Mouse (Mus musculus) gastrocnemius, postnatal 36 days (tissue): Measurements from ENCODE around the gene Slc24a1. TPM values are rescaled to one million over a fixed set of nuclear protein-coding genes. Genes with fewer than 3 reads are reported as not detected.
A peak's percentile ranks its signal among the peaks of the same experiment; 100 is the strongest.

Experiments
- DNase-seq, 2 experiments: peaks; one replicate each; pipeline ENCODE4 v3.0.0; 2022
- intact Hi-C: fragments of 180-260 bp; cut with DNase I; formaldehyde crosslinking; loops from one replicate; pipeline ENCODE4 v1.15.1; 2025
- total RNA-seq, 2 experiments: library from RNA; stranded (reverse); gene quantifications; 2 replicates each; pipeline ENCODE4 v1.2.3; 2021

Gene Slc24a1
- total RNA-seq, 2 experiments from 2014 or later = 0.05 TPM; not detected in 1

DNA sequence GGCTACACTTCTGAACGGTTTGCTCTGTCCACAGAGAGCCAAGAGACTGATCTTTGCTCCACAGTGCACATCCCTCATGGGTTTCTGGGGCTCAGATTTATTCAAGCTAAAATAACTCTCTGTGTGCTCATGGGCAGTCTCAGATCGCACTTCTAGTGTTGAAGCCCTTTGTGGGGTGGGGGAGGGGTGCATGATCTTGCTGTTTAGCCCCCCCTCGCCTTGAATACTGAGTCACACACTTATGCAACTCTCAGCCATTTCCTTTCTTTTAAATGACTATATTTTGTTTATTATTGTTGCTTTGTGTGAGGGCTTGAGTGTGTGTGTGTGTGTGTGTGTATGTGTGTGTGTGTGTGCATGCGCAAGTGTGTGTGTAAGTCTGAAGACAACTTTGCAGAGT lies 12.1 kb downstream of the Slc24a1 start:
- no peak for DNase-seq
- intact Hi-C loops = loop anchor here (5.0 kb wide), 1 partner anchor 162 kb away; no protein-coding TSS in a partner anchor

- intact Hi-C loops = loop anchor here (5.0 kb wide), 1 partner anchor 161 kb away; no protein-coding TSS in a partner anchor
These were observed 12.9 kb downstream of the Slc24a1 start for GRCm38 (mm10) chr9:64938535-64938934.

GRCm38 (mm10) chr9:64937491-64937890 lies 13.9 kb downstream of the Slc24a1 start:
- intact Hi-C loops = loop anchor here (5.0 kb wide), 1 partner anchor 160 kb away; no protein-coding TSS in a partner anchor
- DNase-seq = no peak

More at GRCm38 (mm10) chr9:64938535-64938934, 12.9 kb downstream of the Slc24a1 start:
- no peak for DNase-seq

- peak in 1 of 2 experiments; percentile 27 for DNase-seq
- intact Hi-C loops = loop anchor here (5.0 kb wide), 1 partner anchor 159 kb away; no protein-coding TSS in a partner anchor
These were observed 14.9 kb downstream of the Slc24a1 start for GRCm38 (mm10) chr9:64936508-64936907.

GRCm38 (mm10) chr9:64934015-64934754 lies 17.2 kb downstream of the Slc24a1 start:
- peak; percentile 21 to 31 for DNase-seq
- intact Hi-C loops = no loop called here

- intact Hi-C loops = no loop called here
- DNase-seq = no peak
These were observed 19.4 kb downstream of the Slc24a1 start for GRCm38 (mm10) chr9:64931751-64932610.

DNA sequence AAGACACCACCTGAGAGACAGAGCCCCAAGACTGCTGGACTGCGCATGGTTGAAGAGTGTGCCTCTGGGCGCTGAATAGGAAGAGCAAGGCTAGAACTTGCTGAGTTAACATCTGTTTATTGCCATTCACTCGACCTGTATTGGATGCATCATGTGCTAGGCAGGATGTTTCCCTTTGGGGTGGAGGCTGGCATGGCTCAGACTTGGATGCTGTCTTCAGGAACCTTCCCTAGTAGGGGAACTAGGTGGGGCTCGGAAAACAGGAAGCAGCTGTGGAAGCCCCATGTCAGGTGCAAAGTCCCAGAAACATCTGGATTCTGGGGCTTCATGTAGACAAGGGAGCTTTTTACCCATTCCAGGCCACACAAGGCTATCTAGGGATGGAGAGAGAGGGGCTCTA lies 21.2 kb downstream of the Slc24a1 start:
- intact Hi-C loops = no loop called here
- DNase-seq = no peak

DNA sequence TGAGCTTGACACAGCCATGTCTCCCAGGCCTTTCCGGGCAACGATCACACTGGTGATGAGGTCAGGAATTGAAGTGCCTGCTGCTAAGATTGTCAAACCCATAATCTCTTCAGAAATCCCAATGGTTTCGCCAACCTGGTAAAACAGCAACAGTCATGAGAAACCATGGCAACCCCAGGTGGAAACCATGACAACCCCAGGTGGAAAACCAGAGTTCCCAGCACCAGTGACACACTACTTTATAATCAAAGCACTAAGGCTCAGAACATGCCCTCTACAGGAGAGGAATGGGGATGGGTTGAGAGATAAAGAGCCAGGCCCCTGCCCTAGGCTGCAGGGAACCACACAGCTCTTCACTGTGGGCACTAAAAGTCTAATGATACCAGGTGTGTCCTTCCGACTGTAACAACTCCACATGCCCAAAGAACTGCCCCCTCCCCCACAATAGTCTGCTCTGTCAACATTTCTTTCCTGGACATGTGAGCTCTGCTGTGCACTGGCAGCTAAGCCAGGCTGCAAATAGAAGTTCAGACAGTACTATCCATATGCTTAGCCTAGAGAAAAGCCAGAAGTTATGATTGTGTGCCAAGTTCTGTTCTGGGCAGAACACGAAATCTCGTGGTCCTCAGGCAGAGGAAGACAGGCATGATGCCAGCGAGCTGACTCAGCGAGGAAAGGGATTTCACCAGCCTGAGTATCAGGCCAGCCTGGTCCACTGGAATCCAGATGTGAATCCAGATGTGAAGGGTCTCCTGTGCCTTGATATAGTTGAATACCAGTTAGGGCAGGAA lies 25.0 kb downstream of the Slc24a1 start:
- intact Hi-C loops = no loop called here
- peak in 1 of 2 experiments; percentile 17 for DNase-seq

GRCm38 (mm10) chr9:64925771-64926170 lies 25.6 kb downstream of the Slc24a1 start:
- DNase-seq = no peak
- intact Hi-C loops = no loop called here

DNA sequence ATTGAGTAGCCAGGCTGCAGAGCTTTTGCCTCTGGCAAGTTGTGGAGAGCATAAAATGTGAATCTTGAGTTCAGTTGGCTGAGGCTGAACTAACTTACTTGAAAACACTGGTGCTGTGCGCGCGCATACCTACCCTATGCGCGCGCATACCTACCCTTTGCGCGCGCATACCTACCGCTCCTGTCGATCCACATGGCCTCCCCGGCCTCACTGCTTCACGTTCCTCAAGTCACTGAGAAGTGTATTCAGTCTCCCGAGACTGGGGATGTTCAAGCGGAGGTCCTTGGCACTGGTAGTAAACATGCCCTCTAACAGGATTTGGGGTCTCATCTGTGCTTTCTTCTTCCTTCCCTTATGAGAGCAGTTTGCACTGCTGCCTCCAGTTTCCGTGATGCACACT lies 32.8 kb downstream of the Slc24a1 start:
- intact Hi-C loops = no loop called here
- DNase-seq = no peak

- no peak for DNase-seq
- intact Hi-C loops = no loop called here
These were observed 36.8 kb downstream of the Slc24a1 start for GRCm38 (mm10) chr9:64914629-64915028.

GRCm38 (mm10) chr9:64913973-64914372 lies 37.4 kb downstream of the Slc24a1 start:
- intact Hi-C loops = no loop called here
- DNase-seq = no peak

GRCm38 (mm10) chr9:64913406-64913805 lies 38.0 kb downstream of the Slc24a1 start:
- intact Hi-C loops = no loop called here
- DNase-seq = no peak

DNA sequence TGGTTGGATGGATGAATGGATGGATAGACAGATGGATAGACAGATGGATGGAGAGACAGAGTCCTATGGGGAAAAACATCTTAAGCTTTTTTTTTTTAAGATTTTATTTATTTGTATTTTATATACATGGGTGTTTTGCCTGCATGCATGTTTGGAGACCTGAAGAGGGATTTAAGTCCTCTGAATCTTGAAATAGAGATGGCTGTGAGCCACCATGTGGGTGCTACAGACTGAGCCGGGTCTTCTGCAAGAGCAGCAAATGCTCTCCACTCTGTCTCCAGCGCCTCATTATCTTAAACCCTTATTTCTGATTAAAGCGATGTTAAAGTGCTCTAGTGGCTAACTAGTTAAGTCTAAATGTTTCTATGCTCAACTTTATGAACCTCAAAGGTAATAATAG lies 44.0 kb downstream of the Slc24a1 start:
- no peak for DNase-seq
- intact Hi-C loops = no loop called here

GRCm38 (mm10) chr9:64904917-64905640 lies 46.3 kb downstream of the Slc24a1 start:
- DNase-seq = no peak
- intact Hi-C loops = loop anchor here (5.0 kb wide), 1 partner anchor 118 kb away; no protein-coding TSS in a partner anchor

GRCm38 (mm10) chr9:64903386-64903785 lies 48.0 kb downstream of the Slc24a1 start:
- peak; percentile 31 to 60 for DNase-seq
- intact Hi-C loops = loop anchor here (5.0 kb wide), 1 partner anchor 116 kb away; no protein-coding TSS in a partner anchor

GRCm38 (mm10) chr9:64902866-64903265 lies 48.5 kb downstream of the Slc24a1 start:
- DNase-seq = no peak
- intact Hi-C loops = loop anchor here (5.0 kb wide), 1 partner anchor 116 kb away; no protein-coding TSS in a partner anchor

GRCm38 (mm10) chr9:64896605-64897004 lies 54.8 kb downstream of the Slc24a1 start:
- intact Hi-C loops = no loop called here
- no peak for DNase-seq

GRCm38 (mm10) chr9:64886008-64886407 lies 65.4 kb downstream of the Slc24a1 start:
- DNase-seq = no peak
- intact Hi-C loops = no loop called here
